Mouse (Mus musculus) embryonic facial prominence, embryonic 11.5 days (tissue): ENCODE results near the gene Rtbdn. TPM values are rescaled to one million over a fixed set of nuclear protein-coding genes. Genes with fewer than 3 reads are reported as not detected.

Experiments used
- ATAC-seq: fragments of 200-750 bp; cut with Nextera tagmentation; replicated peaks from 2 replicates; pipeline ENCODE4 v1.8.0; 2017; ENCODE audit warnings: low read depth; ENCODE audit not compliant: insufficient number of reproducible peaks, low FRiP score, low TSS enrichment
- DNase-seq: peaks from one replicate; pipeline ENCODE4 v3.0.0-alpha.2; 2015; ENCODE audit warnings: low spot score
- H3K27ac ChIP-seq: fragments of 300-500 bp; sonication (generic); replicated peaks from 2 replicates; pipeline ENCODE4 v1.5.1; 2014; ENCODE audit warnings: mild to moderate bottlenecking, low read depth, low read length, control low read depth
- H3K27me3 ChIP-seq: fragments of 300-500 bp; sonication (generic); 2 replicates; pipeline ENCODE4 v1.6.1; 2014; ENCODE audit warnings: mild to moderate bottlenecking, low read length, moderate library complexity, mixed read lengths; ENCODE audit not compliant: control insufficient read depth, insufficient read depth
- H3K36me3 ChIP-seq: fragments of 300-500 bp; sonication (generic); replicated peaks from 2 replicates; pipeline ENCODE4 v1.6.1; 2014; ENCODE audit warnings: low read depth, mild to moderate bottlenecking, low read length, moderate library complexity, mixed read lengths; ENCODE audit not compliant: control insufficient read depth, insufficient read depth
- H3K4me1 ChIP-seq: fragments of 300-500 bp; sonication (generic); 2 replicates; pipeline ENCODE4 v1.6.1; 2014; ENCODE audit warnings: low read length, mixed read lengths; ENCODE audit not compliant: control insufficient read depth, insufficient read depth
- H3K4me2 ChIP-seq: fragments of 300-500 bp; sonication (generic); 2 replicates; pipeline ENCODE4 v1.6.1; 2014; ENCODE audit warnings: low read depth, mild to moderate bottlenecking, control low read depth, low read length, moderate library complexity
- H3K4me3 ChIP-seq: fragments of 300-500 bp; sonication (generic); 2 replicates; pipeline ENCODE4 v1.5.1; 2014; ENCODE audit warnings: low read depth, low read length, control low read depth
- H3K9ac ChIP-seq: fragments of 300-500 bp; sonication (generic); replicated peaks from 2 replicates; pipeline ENCODE4 v1.6.1; 2014; ENCODE audit warnings: mild to moderate bottlenecking, control low read depth, low read length
- H3K9me3 ChIP-seq: fragments of 300-500 bp; sonication (generic); replicated peaks from 2 replicates; pipeline ENCODE4 v1.6.1; 2016; ENCODE audit warnings: mild to moderate bottlenecking, low read length, inconsistent platforms, mixed read lengths; ENCODE audit not compliant: control insufficient read depth
- WGBS: fragments of 180-500 bp; shearing (Covaris S2); extraction: QIAGEN DNeasy Blood & Tissue Kit; methylation state at CpG from one replicate; pipeline ENCODE4 v1.1.7; 2014; 5-methylcytosine and 5-hydroxymethylcytosine counted together
- polyA plus RNA-seq: library from polyadenylated mRNA; unstranded; fragments of >200 nt; fragmentation: Nextera tagmentation; extraction: Ambion mirVana; gene quantifications from 2 replicates; pipeline ENCODE4 v1.2.1, GENCODE M21; 2014

Gene Rtbdn
- polyA plus RNA-seq, 1 experiment from 2014 or later: not detected

DNA sequence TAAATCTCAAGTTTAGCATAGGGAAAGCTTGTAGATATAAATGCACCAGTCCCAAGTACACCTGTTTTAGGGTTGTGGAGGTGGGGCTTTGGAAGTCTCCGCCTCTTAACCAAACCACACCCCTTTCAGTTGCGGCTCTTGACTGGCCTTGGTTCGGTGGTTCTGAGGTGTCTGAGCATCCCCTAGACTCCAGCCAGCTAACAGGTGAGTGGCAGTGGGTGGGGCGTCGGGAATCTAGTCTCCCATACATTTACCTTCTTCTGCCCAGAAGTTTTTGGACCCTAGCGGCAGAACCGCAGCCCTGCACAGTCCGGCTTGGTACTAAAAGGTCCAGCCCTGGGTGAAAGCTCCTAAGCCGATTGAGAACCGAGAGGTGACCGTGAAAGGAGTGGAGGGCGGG, 3.0 kb downstream of the Rtbdn start:
- no peak overlapping the region for H3K9ac ChIP-seq
- H3K36me3 ChIP-seq: no peaks in the 10 kb centered on the region
- peaks cover 4% of the 10 kb centered on the region for H3K4me1 ChIP-seq
- H3K27me3 ChIP-seq: peaks cover 36% of the 10 kb centered on the region
- no peak overlapping the region for H3K4me2 ChIP-seq
- no peak for ATAC-seq
- no peak overlapping the region for H3K4me3 ChIP-seq
- no peaks in the 10 kb centered on the region for H3K9me3 ChIP-seq
- WGBS: 19% methylated on average over 12 of the region's 12 CpGs
- no peak for DNase-seq
- no peak overlapping the region for H3K27ac ChIP-seq

DNA sequence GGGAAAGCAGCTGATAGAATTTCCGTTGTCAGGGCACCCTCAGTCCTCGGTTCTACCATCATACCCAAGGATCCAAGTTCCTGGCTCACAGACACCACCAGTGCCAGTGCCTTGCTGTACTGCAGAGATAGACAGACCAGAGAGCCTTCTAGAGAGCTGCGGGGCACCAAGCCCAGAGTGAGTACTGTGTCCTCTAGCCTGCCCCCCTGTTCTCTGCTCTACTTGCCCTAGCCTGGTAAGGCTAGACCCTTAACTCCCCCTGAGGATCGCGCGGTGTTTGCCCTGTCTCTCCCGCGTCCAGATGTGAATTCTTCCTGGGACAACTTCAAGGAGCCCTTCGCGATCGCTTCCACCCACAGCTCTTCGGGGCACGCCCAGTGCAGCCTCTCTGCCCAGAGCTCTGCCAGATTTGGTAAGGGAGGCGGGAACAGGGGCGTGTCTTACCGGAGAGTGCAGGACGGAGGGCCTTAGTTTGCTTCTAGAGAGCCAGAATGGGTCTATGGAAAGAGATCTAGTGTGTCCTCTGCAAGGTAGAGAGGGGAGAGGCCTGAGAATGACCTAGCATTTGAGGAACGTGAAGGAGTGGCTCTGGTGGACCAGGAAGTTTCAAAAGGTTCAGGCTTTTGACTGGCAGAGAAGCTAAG, 5.9 kb downstream of the Rtbdn start:
- no peaks in the 10 kb centered on the region for H3K4me1 ChIP-seq
- peaks cover 10% of the 10 kb centered on the region for H3K27me3 ChIP-seq
- WGBS: 13% methylated on average over 18 of the region's 18 CpGs
- H3K27ac ChIP-seq: no peak overlapping the region
- no peaks in the 10 kb centered on the region for H3K9me3 ChIP-seq
- H3K9ac ChIP-seq: no peak overlapping the region
- no peaks in the 10 kb centered on the region; the same call in 1 of the 2 replicates for H3K36me3 ChIP-seq
- DNase-seq (no peak), ATAC-seq (0 out of 2 replicates have a peak, but pooled peaks have one; percentile 22)
- H3K4me2 ChIP-seq: no peak overlapping the region
- H3K4me3 ChIP-seq: no peak overlapping the region

DNA sequence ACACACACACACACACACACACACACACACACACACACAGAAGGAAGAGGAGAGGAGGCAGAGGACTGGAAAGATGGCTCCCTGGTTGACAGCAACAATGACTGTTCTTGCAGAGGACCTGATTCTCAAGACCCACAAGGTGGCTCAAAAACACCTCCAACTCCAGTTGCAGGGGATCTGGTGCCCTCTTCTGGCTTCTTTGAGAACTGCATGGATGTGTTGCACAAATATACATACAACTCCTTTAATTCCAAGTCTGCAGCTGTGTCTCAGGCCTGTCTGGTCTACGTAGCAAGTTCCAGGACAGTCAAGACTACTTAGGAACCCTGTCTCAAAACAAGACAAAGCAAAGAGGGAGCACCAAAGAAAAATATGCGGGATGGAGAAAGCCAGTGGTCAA, 10.0 kb downstream of the Rtbdn start:
- 37% methylated on average over 2 of the region's 2 CpGs for WGBS
- Histone ChIP-seq H3K4me1 (no peaks in the 10 kb centered on the region), H3K4me3 (no peak overlapping the region), H3K36me3 (no peaks in the 10 kb centered on the region; the same call in 1 of the 2 replicates), H3K9ac (no peak overlapping the region), H3K27me3 (peaks cover 4% of the 10 kb centered on the region), H3K27ac (no peak overlapping the region), H3K9me3 (no peaks in the 10 kb centered on the region), H3K4me2 (no peak overlapping the region)
- DNase-seq (peak; percentile 83), ATAC-seq (no peak)

DNA sequence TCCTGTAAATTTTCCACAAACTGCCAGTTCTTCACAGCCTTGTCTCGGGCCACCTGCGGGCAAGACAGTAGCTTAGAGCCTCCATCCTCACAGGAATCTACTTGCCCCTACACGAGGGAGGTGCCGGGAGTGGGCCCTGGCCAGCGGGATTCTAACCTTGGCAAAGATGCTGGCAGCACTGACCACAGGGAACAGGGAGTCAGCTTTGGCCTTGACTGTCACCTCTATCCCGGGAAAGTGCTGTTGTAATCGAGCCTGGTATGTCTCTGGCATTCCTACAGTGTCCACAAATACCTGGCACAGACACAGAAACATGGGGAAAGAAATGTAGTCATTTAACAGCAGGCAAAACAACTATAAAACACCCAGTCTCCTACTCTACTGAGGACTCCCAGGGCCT, 13.0 kb downstream of the Rtbdn start:
- ATAC-seq: no peak
- no peaks in the 10 kb centered on the region; the same call in 1 of the 2 replicates for H3K36me3 ChIP-seq
- no peak overlapping the region for H3K9ac ChIP-seq

DNA sequence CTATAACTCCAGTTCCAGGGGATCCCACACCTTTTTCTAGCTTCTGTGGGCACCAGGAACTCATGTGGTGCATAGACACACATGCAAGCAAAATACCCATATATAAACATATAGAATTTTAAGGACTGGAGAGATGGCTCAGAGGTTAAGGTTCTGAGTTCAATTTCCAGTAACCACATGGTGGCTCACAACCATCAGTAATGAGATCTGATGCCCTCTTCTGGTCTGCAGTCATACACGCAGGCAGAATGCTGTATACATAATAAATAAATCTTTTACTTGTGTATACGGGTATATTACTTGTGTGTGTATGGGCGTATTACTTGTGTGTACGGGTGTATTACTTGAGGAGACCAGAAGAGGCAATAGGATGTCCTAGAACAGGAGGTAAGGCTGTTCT, 17.2 kb downstream of the Rtbdn start:
- H3K9me3 ChIP-seq: no peaks in the 10 kb centered on the region
- no peak for ATAC-seq
- no peak overlapping the region for H3K27ac ChIP-seq
- H3K4me2 ChIP-seq: no peak overlapping the region
- peak overlapping the region; percentile 5; the same call in 1 of the 2 replicates for H3K4me3 ChIP-seq
- no peak overlapping the region for H3K9ac ChIP-seq
- H3K27me3 ChIP-seq: no peaks in the 10 kb centered on the region
- H3K4me1 ChIP-seq: peaks cover 2% of the 10 kb centered on the region; the same call in 1 of the 2 replicates
- no peak for DNase-seq
- 85% methylated on average over 4 of the region's 4 CpGs for WGBS
- no peaks in the 10 kb centered on the region for H3K36me3 ChIP-seq

More for the DNA sequence above, 13.0 kb downstream of the Rtbdn start:
- Histone ChIP-seq H3K9me3 (no peaks in the 10 kb centered on the region), H3K4me2 (no peak overlapping the region), H3K27ac (no peak overlapping the region), H3K4me1 (no peaks in the 10 kb centered on the region), H3K27me3 (no peaks in the 10 kb centered on the region), H3K4me3 (no peak overlapping the region)
- no peak for DNase-seq
- 93% methylated on average over 7 of the region's 7 CpGs for WGBS

DNA sequence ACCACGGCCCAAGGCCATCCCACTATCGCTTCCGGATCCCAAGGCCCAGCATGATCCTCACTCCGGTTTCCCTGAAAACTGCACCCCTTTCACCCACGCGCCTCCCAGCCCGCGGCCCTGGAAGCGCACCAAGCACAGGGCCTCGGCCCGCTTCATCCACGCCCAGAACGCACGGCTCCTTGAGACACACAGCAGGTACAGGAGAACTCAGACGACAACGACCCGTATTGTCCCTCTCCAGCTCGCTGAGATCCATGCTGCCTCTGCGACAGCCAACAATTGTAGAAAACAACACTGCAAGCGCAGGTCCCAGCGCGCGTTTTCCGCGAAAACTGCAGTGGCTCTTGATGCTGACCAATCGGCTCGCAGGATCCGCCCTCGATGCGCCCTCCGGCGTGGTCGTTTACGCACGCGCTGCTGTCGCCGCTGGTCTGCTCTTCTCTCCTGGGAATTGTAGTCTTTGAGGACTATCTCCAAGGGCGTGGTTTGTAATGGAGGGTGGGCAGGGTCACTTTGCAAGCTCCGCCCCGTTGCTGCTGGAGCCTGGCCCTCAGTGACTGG, 19.0 kb downstream of the Rtbdn start:
- H3K4me3 ChIP-seq: peak overlapping the region; percentile 66
- no peaks in the 10 kb centered on the region for H3K9me3 ChIP-seq
- H3K4me2 ChIP-seq: peak overlapping the region; percentile 85
- peak overlapping the region; percentile 72 for H3K9ac ChIP-seq
- under 1% methylated on average over 41 of the region's 41 CpGs for WGBS
- H3K36me3 ChIP-seq: no peaks in the 10 kb centered on the region; the same call in 1 of the 2 replicates
- H3K27ac ChIP-seq: 0 out of 2 replicates have a peak overlapping the region, but pooled peaks have one; percentile 5
- DNase-seq (peak; percentile 97), ATAC-seq (peak; percentile 62)
- peaks cover 6% of the 10 kb centered on the region for H3K4me1 ChIP-seq
- H3K27me3 ChIP-seq: no peaks in the 10 kb centered on the region

DNA sequence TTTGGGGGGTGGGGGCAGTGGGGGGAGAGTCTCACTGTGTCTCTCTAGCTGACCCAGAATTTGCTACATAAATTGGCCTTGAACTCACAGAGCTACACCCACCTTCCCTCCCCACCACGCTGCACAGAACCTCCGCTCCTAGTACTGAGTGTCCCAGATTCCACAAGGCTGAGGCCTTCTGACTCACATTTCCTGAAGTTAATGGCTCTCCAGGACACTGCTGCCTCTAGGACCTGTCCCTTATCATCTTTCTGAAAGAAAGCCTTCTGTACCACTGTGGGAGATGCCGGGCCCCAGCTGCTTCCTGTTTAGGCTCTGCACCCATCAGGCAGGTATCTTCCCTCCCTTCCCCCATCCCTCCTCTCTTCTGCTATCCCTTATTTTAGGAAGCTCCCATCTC, 19.8 kb downstream of the Rtbdn start:
- H3K36me3 ChIP-seq: peaks cover 3% of the 10 kb centered on the region
- WGBS: 50% methylated on average over 3 of the region's 3 CpGs
- no peaks in the 10 kb centered on the region for H3K27me3 ChIP-seq
- ATAC-seq: no peak
- H3K4me2 ChIP-seq: no peak overlapping the region
- peaks cover 7% of the 10 kb centered on the region for H3K4me1 ChIP-seq
- H3K27ac ChIP-seq: no peak overlapping the region
- DNase-seq: no peak
- H3K9me3 ChIP-seq: no peaks in the 10 kb centered on the region
- H3K4me3 ChIP-seq: no peak overlapping the region
- H3K9ac ChIP-seq: no peak overlapping the region

DNA sequence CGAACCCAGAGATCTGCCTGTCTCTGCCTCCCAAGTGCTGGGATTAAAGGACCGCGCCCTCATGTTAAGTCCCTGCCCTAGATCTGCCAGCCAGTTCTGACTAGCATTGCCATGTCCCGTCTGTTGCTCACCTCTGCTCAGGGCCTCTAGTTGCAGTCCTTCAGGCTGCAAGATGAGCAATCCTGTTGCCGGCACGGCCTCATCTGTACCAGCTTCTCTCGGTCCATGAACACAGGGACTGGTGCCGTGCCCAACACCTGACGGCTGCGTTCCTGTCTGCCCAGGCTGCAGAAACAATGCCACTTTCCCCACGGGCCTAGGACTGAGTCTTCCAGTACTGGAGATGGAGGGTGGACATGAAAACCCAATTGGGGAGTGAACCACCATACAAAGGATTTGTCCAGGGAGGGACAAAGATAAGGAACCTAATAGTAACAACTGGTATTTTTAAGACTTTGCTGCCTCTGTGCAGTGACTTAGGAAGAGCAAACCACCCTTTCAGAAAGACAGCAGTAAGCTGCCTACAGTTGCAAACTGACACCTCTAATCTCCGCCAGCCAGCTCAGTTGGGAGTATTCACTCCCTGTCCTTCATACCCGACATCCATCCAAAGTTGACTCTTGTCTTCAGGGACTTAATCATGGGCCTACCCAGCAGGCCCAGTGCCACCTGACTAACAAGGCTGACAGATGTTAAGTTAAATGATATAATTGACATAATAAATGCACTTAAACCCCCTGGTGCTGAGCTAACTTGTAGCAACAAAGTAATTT, 20.9 kb downstream of the Rtbdn start:
- no peak overlapping the region for H3K9ac ChIP-seq
- 87% methylated on average over 13 of the region's 13 CpGs for WGBS
- peaks cover 7% of the 10 kb centered on the region for H3K4me1 ChIP-seq
- no peaks in the 10 kb centered on the region for H3K27me3 ChIP-seq
- ATAC-seq (no peak), DNase-seq (no peak)
- no peak overlapping the region for H3K4me3 ChIP-seq
- no peak overlapping the region for H3K4me2 ChIP-seq
- no peak overlapping the region for H3K27ac ChIP-seq
- no peaks in the 10 kb centered on the region for H3K9me3 ChIP-seq
- H3K36me3 ChIP-seq: peaks cover 3% of the 10 kb centered on the region
